Mouse (Mus musculus): ENCODE data around the gene Fam163a. TPM values are rescaled to one million over a fixed set of nuclear protein-coding genes. Genes with fewer than 3 reads are reported as not detected.

Gene Fam163a
- polyA plus RNA-seq, 1 experiment from 2014 or later, result 0.31 TPM

DNA sequence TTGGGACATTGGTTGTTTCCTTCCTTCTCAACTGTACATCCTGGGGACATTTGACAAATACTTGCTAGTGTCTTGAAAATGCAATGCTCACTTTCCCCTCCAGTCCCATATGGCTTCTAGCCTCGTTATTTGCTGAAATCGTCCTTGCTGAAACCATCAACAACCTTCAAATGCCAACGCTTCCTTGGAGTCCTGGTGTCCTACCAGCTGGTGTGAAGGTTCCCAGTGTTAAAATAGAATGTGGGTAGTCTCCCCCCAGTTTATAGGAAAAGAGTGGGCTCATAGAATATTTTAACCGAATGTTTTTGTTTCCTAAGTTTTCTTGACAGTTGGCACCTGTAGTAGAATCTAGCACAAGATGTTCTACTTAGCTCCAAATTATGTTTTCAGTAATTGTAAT is 7.2 kb downstream of the Fam163a start:
- 82% methylated on average over 4 of the region's 4 CpGs for WGBS
- H3K4me1 ChIP-seq, result no peaks in the 10 kb centered on the region
- no peak overlapping the region for H3K4me2 ChIP-seq
- peaks cover 12% of the 10 kb centered on the region for H3K27me3 ChIP-seq
- no peak overlapping the region for H3K9ac ChIP-seq
- no peak overlapping the region for H3K27ac ChIP-seq
- no peak overlapping the region for H3K4me3 ChIP-seq
- ATAC-seq (ENCODE audit: insufficient number of reproducible peaks, insufficient read depth, low FRiP score, low TSS enrichment, low read depth), result no peak
- no peaks in the 10 kb centered on the region for H3K9me3 ChIP-seq
- no peaks in the 10 kb centered on the region for H3K36me3 ChIP-seq

DNA sequence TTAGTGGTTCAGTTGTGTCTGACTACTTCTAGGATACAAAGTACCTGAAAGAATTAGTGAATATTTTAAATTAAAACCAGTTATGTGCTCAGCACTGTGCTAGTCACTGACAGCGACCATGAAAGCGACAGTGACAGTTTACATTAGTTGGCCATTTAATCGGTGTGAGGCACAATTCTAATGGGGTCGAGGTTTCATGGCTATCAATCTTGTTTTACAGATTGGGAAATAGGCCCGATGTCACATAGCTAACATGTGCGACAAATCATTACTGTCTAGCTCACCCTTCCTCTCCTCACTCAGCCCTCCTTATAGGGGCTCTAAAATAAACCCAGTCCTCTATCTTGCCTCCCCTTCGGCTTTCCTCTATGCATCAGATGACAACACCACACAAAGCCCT is 11.5 kb downstream of the Fam163a start:
- H3K36me3 ChIP-seq, result no peaks in the 10 kb centered on the region
- H3K4me1 ChIP-seq, result no peaks in the 10 kb centered on the region
- no peak for ATAC-seq (ENCODE audit: insufficient number of reproducible peaks, insufficient read depth, low FRiP score, low TSS enrichment, low read depth)
- no peak overlapping the region for H3K9ac ChIP-seq
- H3K4me2 ChIP-seq, result no peak overlapping the region
- no peaks in the 10 kb centered on the region for H3K27me3 ChIP-seq
- no peak overlapping the region for H3K4me3 ChIP-seq
- H3K9me3 ChIP-seq, result no peaks in the 10 kb centered on the region
- 61% methylated on average over 7 of the region's 7 CpGs for WGBS
- H3K27ac ChIP-seq, result no peak overlapping the region

DNA sequence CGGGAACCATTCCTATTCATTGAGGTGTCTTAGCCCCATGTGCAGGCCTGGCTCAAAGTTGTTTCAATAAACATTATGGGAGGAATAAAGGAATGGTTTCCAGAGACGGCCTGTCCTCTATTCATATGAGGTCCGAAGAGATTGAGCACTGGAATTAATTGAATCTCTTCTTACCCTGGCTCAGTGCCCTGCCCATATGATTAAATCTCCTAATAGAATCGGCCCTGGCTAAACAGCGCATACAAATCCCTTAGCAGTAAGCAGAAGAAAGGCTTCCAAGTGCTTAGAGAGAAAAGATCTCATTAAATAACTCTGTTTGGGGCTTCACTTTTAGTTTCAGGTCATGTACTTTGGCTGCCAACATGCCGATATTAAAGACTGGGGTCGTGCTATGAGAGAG is 12.0 kb downstream of the Fam163a start:
- Histone ChIP-seq H3K27ac (no peak overlapping the region), H3K4me2 (no peak overlapping the region), H3K9me3 (no peaks in the 10 kb centered on the region), H3K36me3 (no peaks in the 10 kb centered on the region), H3K4me1 (no peaks in the 10 kb centered on the region), H3K27me3 (no peaks in the 10 kb centered on the region), H3K9ac (no peak overlapping the region), H3K4me3 (no peak overlapping the region)
- ATAC-seq (ENCODE audit: insufficient number of reproducible peaks, insufficient read depth, low FRiP score, low TSS enrichment, low read depth), result no peak
- WGBS, result 62% methylated on average over 7 of the region's 7 CpGs

DNA sequence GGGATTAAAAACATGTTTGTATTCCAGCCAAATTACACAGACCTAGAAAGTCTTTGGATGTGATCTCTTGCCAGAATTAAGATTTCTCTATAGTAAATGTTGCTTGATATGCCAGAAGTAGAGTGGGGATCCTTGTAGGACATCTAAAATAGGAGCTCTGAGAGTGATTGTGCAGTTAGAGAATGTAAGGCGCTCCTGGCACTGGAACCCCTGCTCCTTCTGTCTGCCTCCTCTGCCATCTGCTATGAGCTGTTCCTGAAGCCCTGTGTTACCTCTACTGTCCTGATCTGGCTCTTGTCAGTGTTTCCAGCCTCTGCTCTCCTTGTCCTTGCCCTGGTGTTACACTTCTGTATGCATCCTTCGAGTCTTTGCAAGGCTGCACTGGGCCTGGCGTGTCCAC is 18.2 kb downstream of the Fam163a start:
- no peaks in the 10 kb centered on the region for H3K9me3 ChIP-seq
- 79% methylated on average over 3 of the region's 3 CpGs for WGBS
- H3K4me1 ChIP-seq, result peaks cover 19% of the 10 kb centered on the region
- no peak for ATAC-seq (ENCODE audit: insufficient number of reproducible peaks, insufficient read depth, low FRiP score, low TSS enrichment, low read depth)
- H3K36me3 ChIP-seq, result no peaks in the 10 kb centered on the region
- no peak overlapping the region for H3K27ac ChIP-seq
- H3K27me3 ChIP-seq, result no peaks in the 10 kb centered on the region
- no peak overlapping the region for H3K9ac ChIP-seq
- H3K4me3 ChIP-seq, result no peak overlapping the region
- H3K4me2 ChIP-seq, result no peak overlapping the region

DNA sequence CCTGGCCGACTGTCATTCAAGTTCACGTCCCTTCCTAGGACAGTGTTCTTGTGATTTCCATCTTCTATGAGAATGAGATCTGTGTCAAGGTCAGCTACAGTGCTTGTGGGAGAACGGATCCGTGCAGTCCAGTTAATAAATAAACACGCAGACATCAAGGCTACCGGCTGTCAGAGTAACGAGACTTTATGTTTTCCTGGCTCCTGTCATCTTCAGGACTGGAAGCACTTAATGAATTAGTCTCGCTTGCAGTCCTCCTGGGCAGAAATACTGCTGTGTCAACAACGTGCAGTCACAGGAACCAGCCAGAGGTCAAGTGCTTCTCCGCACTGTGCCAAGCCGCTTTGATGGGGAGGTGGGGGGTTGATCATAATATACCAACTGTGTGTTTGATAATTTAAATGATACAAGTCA is 20.7 kb downstream of the Fam163a start:
- Histone ChIP-seq H3K36me3 (no peaks in the 10 kb centered on the region), H3K9me3 (no peaks in the 10 kb centered on the region), H3K4me2 (no peak overlapping the region), H3K27ac (no peak overlapping the region), H3K4me1 (peaks cover 28% of the 10 kb centered on the region), H3K27me3 (no peaks in the 10 kb centered on the region), H3K4me3 (no peak overlapping the region), H3K9ac (no peak overlapping the region)
- WGBS, result 9% methylated on average over 11 of the region's 11 CpGs
- ATAC-seq (ENCODE audit: insufficient number of reproducible peaks, insufficient read depth, low FRiP score, low TSS enrichment, low read depth), result no peak

DNA sequence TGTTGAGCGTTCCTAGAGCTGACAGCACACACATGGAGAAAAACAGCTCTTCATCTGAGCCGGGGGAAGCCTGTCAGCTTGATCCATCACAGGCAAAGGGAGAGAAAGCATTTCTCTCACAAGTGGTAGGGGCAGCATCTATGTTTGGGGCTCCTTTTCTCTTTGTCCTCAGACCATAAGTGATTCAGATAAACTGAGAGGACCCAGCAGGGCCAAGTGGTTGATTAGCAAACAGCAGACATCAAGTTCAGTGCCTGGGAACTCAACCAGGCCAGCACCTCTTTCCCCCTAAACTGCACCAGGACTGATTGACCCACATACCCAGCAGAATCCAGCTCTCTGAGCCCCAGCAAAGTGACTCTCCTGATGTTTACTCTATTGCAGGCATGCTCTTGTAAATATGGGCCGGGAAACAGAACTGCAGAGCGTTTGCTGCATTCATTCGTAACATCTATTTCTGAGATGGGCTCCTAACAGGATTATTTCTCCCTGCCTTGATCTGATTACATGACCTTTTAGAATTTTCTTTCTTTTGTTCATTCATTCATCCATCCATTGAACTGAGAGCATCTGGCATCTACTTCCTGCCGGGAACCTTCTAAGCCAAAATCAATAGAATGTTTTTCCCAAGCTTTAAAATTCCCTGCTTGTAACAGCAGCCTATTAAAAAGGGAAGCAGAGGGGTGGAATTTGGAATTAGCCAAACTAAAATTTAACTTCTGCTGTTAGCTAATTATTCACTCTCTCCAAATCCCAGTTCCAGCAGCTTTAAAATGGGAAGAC is 21.5 kb downstream of the Fam163a start:
- WGBS, result 23% methylated on average over 6 of the region's 6 CpGs
- no peak overlapping the region for H3K27ac ChIP-seq
- H3K4me3 ChIP-seq, result no peak overlapping the region
- no peak for ATAC-seq (ENCODE audit: insufficient number of reproducible peaks, insufficient read depth, low FRiP score, low TSS enrichment, low read depth)
- no peaks in the 10 kb centered on the region for H3K27me3 ChIP-seq
- no peak overlapping the region for H3K9ac ChIP-seq
- H3K9me3 ChIP-seq, result no peaks in the 10 kb centered on the region
- no peaks in the 10 kb centered on the region for H3K36me3 ChIP-seq
- H3K4me1 ChIP-seq, result peaks cover 28% of the 10 kb centered on the region
- H3K4me2 ChIP-seq, result no peak overlapping the region

DNA sequence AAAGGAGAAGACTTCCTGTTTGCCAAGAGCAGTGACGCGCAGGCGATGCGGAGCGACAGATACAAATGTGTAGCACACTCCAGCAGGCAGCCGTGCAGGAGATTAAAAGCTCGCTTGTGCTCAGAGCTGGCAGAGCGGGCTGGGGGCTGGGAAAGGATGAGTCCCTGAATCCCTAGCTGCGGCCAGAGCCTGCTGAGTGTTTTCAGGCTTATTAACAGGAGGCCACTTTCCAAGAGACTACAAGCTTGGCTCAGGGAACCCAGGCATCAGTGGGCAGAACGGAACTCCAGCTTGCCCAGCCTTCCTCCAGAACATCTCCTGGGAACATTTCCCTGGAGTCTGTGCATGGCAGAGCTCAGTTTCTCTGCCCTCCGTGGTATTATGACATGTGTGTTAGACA is 25.0 kb downstream of the Fam163a start:
- H3K4me3 ChIP-seq, result no peak overlapping the region
- H3K27ac ChIP-seq, result no peak overlapping the region
- no peak overlapping the region for H3K4me2 ChIP-seq
- H3K27me3 ChIP-seq, result no peaks in the 10 kb centered on the region
- WGBS, result 30% methylated on average over 11 of the region's 11 CpGs
- no peak overlapping the region for H3K9ac ChIP-seq
- no peaks in the 10 kb centered on the region for H3K9me3 ChIP-seq
- peaks cover 28% of the 10 kb centered on the region for H3K4me1 ChIP-seq
- H3K36me3 ChIP-seq, result no peaks in the 10 kb centered on the region
- no peak for ATAC-seq (ENCODE audit: insufficient number of reproducible peaks, insufficient read depth, low FRiP score, low TSS enrichment, low read depth)

DNA sequence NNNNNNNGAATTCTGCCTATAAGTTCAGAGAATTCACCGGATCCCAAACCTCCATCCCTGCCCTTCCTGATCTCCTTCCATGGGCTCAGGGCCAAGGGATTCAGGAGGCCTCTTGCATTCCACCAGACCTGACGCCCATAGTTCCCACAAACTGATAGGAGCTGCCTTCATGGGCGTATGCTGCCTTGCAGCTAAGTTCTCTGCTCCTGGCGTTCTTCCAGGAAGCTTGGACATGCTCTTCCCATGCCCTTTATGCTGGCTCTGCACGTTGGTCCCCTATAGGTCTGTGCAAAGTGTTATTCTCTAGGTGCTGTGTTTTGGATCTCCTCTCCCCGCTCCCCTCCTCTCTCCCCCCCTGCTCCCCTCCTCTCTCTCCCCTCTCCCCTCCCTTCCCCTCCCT is 36.1 kb downstream of the Fam163a start:
- WGBS, result 49% methylated on average over 6 of the region's 6 CpGs
- H3K4me1 ChIP-seq, result peaks cover 3% of the 10 kb centered on the region; the same call in 1 of the 2 replicates

DNA sequence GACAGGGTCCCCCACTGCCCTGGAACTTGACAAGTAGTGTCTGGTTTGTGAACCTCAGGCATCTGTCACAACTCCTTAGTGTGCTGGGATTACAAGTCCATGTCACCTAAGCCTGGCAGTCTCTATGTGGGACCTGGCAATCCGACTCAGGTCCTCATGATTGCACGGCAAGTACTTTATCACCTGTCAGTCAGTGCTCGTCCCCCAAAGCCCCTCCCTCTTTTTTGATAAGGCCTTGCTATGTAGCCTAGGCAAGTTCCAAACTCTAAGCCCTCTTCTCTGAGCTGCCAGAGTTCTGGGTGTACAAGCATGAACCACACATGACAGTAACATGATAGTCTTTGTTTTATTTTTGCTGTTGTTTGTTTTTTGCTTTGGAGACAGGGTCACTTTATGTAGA is 88.1 kb downstream of the Fam163a start:
- ATAC-seq (ENCODE audit: insufficient number of reproducible peaks, insufficient read depth, low FRiP score, low TSS enrichment, low read depth), result no peak
- WGBS, result 67% methylated on average over 3 of the region's 3 CpGs

More for the DNA sequence above, 36.1 kb downstream of the Fam163a start:
- no peaks in the 10 kb centered on the region for H3K27me3 ChIP-seq
- no peak for ATAC-seq (ENCODE audit: insufficient number of reproducible peaks, insufficient read depth, low FRiP score, low TSS enrichment, low read depth)
- H3K9ac ChIP-seq, result no peak overlapping the region
- no peaks in the 10 kb centered on the region for H3K36me3 ChIP-seq
- no peak overlapping the region for H3K4me3 ChIP-seq
- H3K4me2 ChIP-seq, result no peak overlapping the region
- H3K27ac ChIP-seq, result no peak overlapping the region
- no peaks in the 10 kb centered on the region for H3K9me3 ChIP-seq

DNA sequence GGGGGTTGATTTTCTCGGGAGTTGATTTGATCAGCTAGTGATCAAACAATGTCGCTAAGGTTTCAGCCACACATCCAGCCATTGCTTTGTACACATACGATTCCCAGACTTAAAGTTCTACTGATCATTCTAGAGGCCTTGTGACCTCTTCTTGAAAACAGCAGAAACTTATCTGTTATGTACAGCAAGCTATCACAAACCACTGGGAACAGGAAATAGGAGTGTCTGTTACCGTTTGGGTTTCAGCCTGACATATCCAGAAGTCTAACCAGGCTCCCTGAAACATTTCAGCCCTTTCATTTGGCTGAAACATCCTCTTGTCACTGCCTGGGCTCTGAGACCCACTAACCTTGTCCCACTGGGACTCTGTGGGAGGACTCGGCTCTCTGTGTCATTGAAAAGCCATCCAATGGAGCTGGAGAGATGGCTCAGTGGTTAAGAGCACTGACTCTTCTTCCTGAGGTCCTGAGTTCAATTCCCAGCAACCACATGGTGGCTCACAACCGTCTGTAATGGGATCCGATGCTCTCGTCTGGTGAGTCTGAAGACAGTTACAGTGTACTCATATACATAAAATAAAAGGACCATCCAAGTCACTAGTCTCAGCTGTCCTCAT is 90.8 kb downstream of the Fam163a start:
- Histone ChIP-seq H3K27me3 (no peaks in the 10 kb centered on the region), H3K4me3 (no peak overlapping the region), H3K4me1 (peaks cover 7% of the 10 kb centered on the region; the same call in 1 of the 2 replicates), H3K4me2 (no peak overlapping the region), H3K27ac (no peak overlapping the region), H3K36me3 (no peaks in the 10 kb centered on the region), H3K9ac (no peak overlapping the region), H3K9me3 (no peaks in the 10 kb centered on the region)
- WGBS, result 74% methylated on average over 8 of the region's 8 CpGs
- no peak for ATAC-seq (ENCODE audit: insufficient number of reproducible peaks, insufficient read depth, low FRiP score, low TSS enrichment, low read depth)

More for the DNA sequence above, 88.1 kb downstream of the Fam163a start:
- no peaks in the 10 kb centered on the region for H3K27me3 ChIP-seq
- H3K9ac ChIP-seq, result no peak overlapping the region
- peaks cover 3% of the 10 kb centered on the region; the same call in 1 of the 2 replicates for H3K4me1 ChIP-seq
- no peak overlapping the region for H3K4me2 ChIP-seq
- H3K4me3 ChIP-seq, result no peak overlapping the region
- H3K9me3 ChIP-seq, result no peaks in the 10 kb centered on the region
- no peak overlapping the region for H3K27ac ChIP-seq
- H3K36me3 ChIP-seq, result no peaks in the 10 kb centered on the region

DNA sequence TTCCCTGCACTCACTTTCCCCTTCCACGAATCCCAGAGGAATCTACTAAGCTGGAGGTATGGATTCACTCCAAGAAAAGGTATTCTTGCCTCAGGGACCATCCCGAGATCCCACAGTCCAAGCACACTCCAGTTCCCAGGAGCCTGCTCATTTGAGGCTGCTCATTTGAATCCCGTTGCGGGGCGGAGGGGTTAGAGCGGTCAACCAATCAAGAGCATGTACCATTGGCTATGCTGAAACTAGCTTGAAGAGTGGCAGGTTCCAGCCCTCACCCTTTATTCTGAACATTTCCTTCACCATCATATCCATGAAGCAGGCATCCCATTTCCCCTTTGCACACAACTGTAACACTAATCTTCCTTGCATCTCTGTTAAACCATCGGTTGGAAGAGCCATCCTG is 92.7 kb downstream of the Fam163a start:
- Histone ChIP-seq H3K4me3 (no peak overlapping the region), H3K4me2 (peak overlapping the region; percentile 28), H3K9me3 (no peaks in the 10 kb centered on the region), H3K9ac (no peak overlapping the region), H3K27ac (no peak overlapping the region), H3K4me1 (peaks cover 7% of the 10 kb centered on the region; the same call in 1 of the 2 replicates), H3K27me3 (no peaks in the 10 kb centered on the region), H3K36me3 (no peaks in the 10 kb centered on the region)
- no peak for ATAC-seq (ENCODE audit: insufficient number of reproducible peaks, insufficient read depth, low FRiP score, low TSS enrichment, low read depth)
- 46% methylated on average over 7 of the region's 7 CpGs for WGBS

DNA sequence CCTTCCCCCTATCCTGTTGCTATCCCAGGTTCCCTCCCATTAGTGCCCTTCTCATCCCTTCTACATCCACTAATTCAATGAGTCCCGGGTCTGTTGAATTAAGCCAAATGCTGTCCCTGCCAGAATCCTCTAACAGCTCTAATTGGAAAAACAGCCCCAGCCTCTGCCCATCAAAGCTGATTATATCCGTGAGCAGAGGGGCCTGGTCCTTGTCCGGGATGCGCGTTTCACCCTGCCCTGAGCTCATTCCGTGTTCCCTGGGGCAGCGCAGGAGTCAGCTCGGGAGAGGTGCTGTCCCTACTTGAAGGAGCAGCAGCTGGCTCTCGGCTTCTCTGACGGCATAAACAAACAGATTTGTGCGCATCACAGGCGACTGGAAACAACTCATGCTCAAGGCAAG is 93.1 kb downstream of the Fam163a start:
- Histone ChIP-seq H3K9me3 (no peaks in the 10 kb centered on the region), H3K27ac (no peak overlapping the region), H3K4me2 (peak overlapping the region; percentile 28), H3K36me3 (no peaks in the 10 kb centered on the region), H3K4me3 (no peak overlapping the region), H3K9ac (no peak overlapping the region), H3K4me1 (peaks cover 7% of the 10 kb centered on the region; the same call in 1 of the 2 replicates), H3K27me3 (no peaks in the 10 kb centered on the region)
- WGBS, result 18% methylated on average over 12 of the region's 12 CpGs
- ATAC-seq (ENCODE audit: insufficient number of reproducible peaks, insufficient read depth, low FRiP score, low TSS enrichment, low read depth), result no peak

Data from embryonic facial prominence, embryonic 13.5 days (tissue).